Mouse (Mus musculus) midbrain, embryonic 16.5 days (tissue): Measurements from ENCODE around the gene AU018091. TPM values are rescaled to one million over a fixed set of nuclear protein-coding genes. Genes with fewer than 3 reads are reported as not detected.

Experiments used
- ATAC-seq: fragments of 200-750 bp; cut with Nextera tagmentation; 2 replicates; pipeline ENCODE4 v1.8.0; 2017; ENCODE audit warnings: moderate TSS enrichment
- H3K27ac ChIP-seq: fragments of 300-500 bp; sonication (generic); 2 replicates; pipeline ENCODE4 v1.5.1; 2014; ENCODE audit warnings: mild to moderate bottlenecking, low read length, mixed read lengths
- H3K27me3 ChIP-seq: fragments of 300-500 bp; sonication (generic); 2 replicates; pipeline ENCODE4 v1.6.1; 2014; ENCODE audit warnings: low read depth, low read length, mixed read lengths; ENCODE audit not compliant: control insufficient read depth, insufficient read depth
- H3K36me3 ChIP-seq: fragments of 300-500 bp; sonication (generic); 2 replicates; pipeline ENCODE4 v1.6.1; 2014; ENCODE audit warnings: mild to moderate bottlenecking, low read length, moderate library complexity, mixed read lengths; ENCODE audit not compliant: control insufficient read depth, insufficient read depth
- H3K4me1 ChIP-seq: fragments of 300-500 bp; sonication (generic); 2 replicates; pipeline ENCODE4 v1.6.1; 2014; ENCODE audit warnings: mild to moderate bottlenecking, low read length, mixed read lengths; ENCODE audit not compliant: control insufficient read depth, insufficient read depth
- H3K4me2 ChIP-seq: fragments of 300-500 bp; sonication (generic); 2 replicates; pipeline ENCODE4 v1.6.1; 2014; ENCODE audit warnings: mild to moderate bottlenecking, low read length, mixed read lengths
- H3K4me3 ChIP-seq: fragments of 300-500 bp; sonication (generic); 2 replicates; pipeline ENCODE4 v1.5.1; 2014; ENCODE audit warnings: low read depth, mild to moderate bottlenecking, low read length, moderate library complexity, mixed read lengths
- H3K9ac ChIP-seq: fragments of 300-500 bp; sonication (generic); 2 replicates; pipeline ENCODE4 v1.6.1; 2014; ENCODE audit warnings: low read depth, low read length, mixed read lengths
- H3K9me3 ChIP-seq: fragments of 300-500 bp; sonication (generic); replicated peaks from 2 replicates; pipeline ENCODE4 v1.6.1; 2014; ENCODE audit warnings: mild to moderate bottlenecking, low read length, mixed read lengths; ENCODE audit not compliant: control insufficient read depth, poor library complexity, severe bottlenecking
- WGBS: fragments of 180-500 bp; shearing (Covaris S2); extraction: QIAGEN DNeasy Blood & Tissue Kit; methylation state at CpG from one replicate; pipeline ENCODE4 v1.1.7; 2014; 5-methylcytosine and 5-hydroxymethylcytosine counted together
- polyA plus RNA-seq: library from polyadenylated mRNA; unstranded; fragments of >200 nt; fragmentation: Nextera tagmentation; extraction: Ambion mirVana; gene quantifications from 2 replicates; pipeline ENCODE4 v1.2.1, GENCODE M21; 2015

The AU018091 gene
- polyA plus RNA-seq, 1 experiment from 2014 or later = not detected

DNA sequence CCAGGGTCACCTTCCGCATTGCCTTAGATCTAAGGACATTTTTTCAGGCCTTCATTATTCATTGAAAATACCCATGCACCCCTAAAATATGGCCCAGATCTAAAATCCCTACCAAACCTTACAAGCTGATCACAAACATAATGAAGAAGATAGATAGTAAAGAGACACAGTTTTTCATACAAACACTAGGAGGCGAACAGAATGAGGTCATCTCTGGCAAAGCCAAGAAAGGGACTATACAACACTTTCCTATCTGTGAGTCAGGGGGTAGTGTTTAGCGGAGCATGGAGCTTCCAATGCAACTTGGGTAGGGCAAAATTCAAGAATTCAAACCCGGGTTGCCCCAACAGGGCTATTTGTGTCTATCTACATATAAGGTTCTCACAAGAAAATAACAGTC lies 35.6 kb upstream of the AU018091 start:
- Histone ChIP-seq H3K9ac (no peak overlapping the region), H3K4me3 (no peak overlapping the region), H3K4me1 (no peaks in the 10 kb centered on the region), H3K4me2 (no peak overlapping the region), H3K27me3 (no peaks in the 10 kb centered on the region), H3K9me3 (no peaks in the 10 kb centered on the region), H3K27ac (no peak overlapping the region), H3K36me3 (no peaks in the 10 kb centered on the region)
- ATAC-seq = no peak
- WGBS = 90% methylated on average over 4 of the region's 4 CpGs

GRCm38 (mm10) chr7:3203890-3204289 lies 34.9 kb upstream of the AU018091 start:
- no peak for ATAC-seq
- H3K4me1 ChIP-seq = no peaks in the 10 kb centered on the region
- no peak overlapping the region for H3K4me2 ChIP-seq
- H3K9ac ChIP-seq = no peak overlapping the region
- H3K4me3 ChIP-seq = no peak overlapping the region
- no peaks in the 10 kb centered on the region for H3K27me3 ChIP-seq
- no peaks in the 10 kb centered on the region for H3K9me3 ChIP-seq
- no peak overlapping the region for H3K27ac ChIP-seq
- no peaks in the 10 kb centered on the region for H3K36me3 ChIP-seq
- WGBS = 40% methylated on average over 3 of the region's 3 CpGs

- Histone ChIP-seq H3K4me3 (no peak overlapping the region), H3K9me3 (no peaks in the 10 kb centered on the region), H3K9ac (no peak overlapping the region), H3K27ac (no peak overlapping the region), H3K36me3 (no peaks in the 10 kb centered on the region), H3K27me3 (no peaks in the 10 kb centered on the region), H3K4me1 (no peaks in the 10 kb centered on the region), H3K4me2 (no peak overlapping the region)
- no peak for ATAC-seq
- WGBS = 39% methylated on average over 12 of the region's 12 CpGs
Observed at GRCm38 (mm10) chr7:3201134-3201705, 32.2 kb upstream of the AU018091 start.

GRCm38 (mm10) chr7:3198884-3199283 lies 29.9 kb upstream of the AU018091 start:
- Histone ChIP-seq H3K27me3 (no peaks in the 10 kb centered on the region), H3K9me3 (no peaks in the 10 kb centered on the region), H3K27ac (no peak overlapping the region), H3K9ac (no peak overlapping the region), H3K4me2 (no peak overlapping the region), H3K4me3 (no peak overlapping the region), H3K4me1 (no peaks in the 10 kb centered on the region), H3K36me3 (no peaks in the 10 kb centered on the region)
- 54% methylated on average over 11 of the region's 11 CpGs for WGBS
- no peak for ATAC-seq

- Histone ChIP-seq H3K4me3 (no peak overlapping the region), H3K27ac (no peak overlapping the region), H3K9ac (no peak overlapping the region), H3K9me3 (0 out of 2 replicates have a peak, but pooled peaks cover 2% of the 10 kb centered on the region), H3K36me3 (no peaks in the 10 kb centered on the region), H3K4me2 (no peak overlapping the region), H3K4me1 (no peaks in the 10 kb centered on the region), H3K27me3 (no peaks in the 10 kb centered on the region)
- no peak for ATAC-seq
- WGBS = 74% methylated on average over 5 of the region's 5 CpGs
Observed at GRCm38 (mm10) chr7:3195850-3196249, 26.8 kb upstream of the AU018091 start.

- Histone ChIP-seq H3K27me3 (no peaks in the 10 kb centered on the region), H3K27ac (no peak overlapping the region), H3K9me3 (0 out of 2 replicates have a peak, but pooled peaks cover 2% of the 10 kb centered on the region), H3K4me1 (no peaks in the 10 kb centered on the region), H3K4me2 (no peak overlapping the region), H3K9ac (no peak overlapping the region), H3K4me3 (no peak overlapping the region), H3K36me3 (no peaks in the 10 kb centered on the region)
- 95% methylated on average over 4 of the region's 4 CpGs for WGBS
- ATAC-seq = no peak
Observed at GRCm38 (mm10) chr7:3194531-3194930, 25.5 kb upstream of the AU018091 start.

- Histone ChIP-seq H3K36me3 (no peaks in the 10 kb centered on the region), H3K9me3 (0 out of 2 replicates have a peak, but pooled peaks cover 2% of the 10 kb centered on the region), H3K9ac (no peak overlapping the region), H3K27me3 (no peaks in the 10 kb centered on the region), H3K27ac (no peak overlapping the region), H3K4me3 (no peak overlapping the region), H3K4me2 (no peak overlapping the region), H3K4me1 (no peaks in the 10 kb centered on the region)
- no peak for ATAC-seq
- WGBS = 13% methylated on average over 6 of the region's 6 CpGs
Observed at GRCm38 (mm10) chr7:3193905-3194304, 24.9 kb upstream of the AU018091 start.

- H3K4me2 ChIP-seq = no peak overlapping the region
- ATAC-seq = no peak
- no peaks in the 10 kb centered on the region for H3K36me3 ChIP-seq
- H3K4me1 ChIP-seq = no peaks in the 10 kb centered on the region
- H3K4me3 ChIP-seq = no peak overlapping the region
- H3K9ac ChIP-seq = no peak overlapping the region
- 0 out of 2 replicates have a peak, but pooled peaks cover 2% of the 10 kb centered on the region for H3K9me3 ChIP-seq
- no peak overlapping the region for H3K27ac ChIP-seq
- 73% methylated on average over 4 of the region's 4 CpGs for WGBS
- no peaks in the 10 kb centered on the region for H3K27me3 ChIP-seq
Observed at GRCm38 (mm10) chr7:3193049-3193632, 24.1 kb upstream of the AU018091 start.

GRCm38 (mm10) chr7:3191971-3192498 lies 23.0 kb upstream of the AU018091 start:
- Histone ChIP-seq H3K4me1 (no peaks in the 10 kb centered on the region), H3K4me2 (no peak overlapping the region), H3K9ac (no peak overlapping the region), H3K36me3 (no peaks in the 10 kb centered on the region), H3K9me3 (0 out of 2 replicates have a peak, but pooled peaks cover 2% of the 10 kb centered on the region), H3K4me3 (no peak overlapping the region), H3K27ac (no peak overlapping the region), H3K27me3 (no peaks in the 10 kb centered on the region)
- 92% methylated on average over 12 of the region's 12 CpGs for WGBS
- ATAC-seq = no peak
